Mouse (Mus musculus) monocyte, adult 5-6 weeks (primary cell): ENCODE data around the gene Krt86. TPM values are rescaled to one million over a fixed set of nuclear protein-coding genes. Genes with fewer than 3 reads are reported as not detected.

Source experiments
- ATAC-seq: fragments of 153-309, 156-312 bp; replicated peaks from 2 replicates; pipeline ENCODE4 v1.8.0; 2017; ENCODE audit warnings: mild to moderate bottlenecking; ENCODE audit not compliant: low TSS enrichment, insufficient number of reproducible peaks, severe bottlenecking, poor library complexity, low FRiP score
- total RNA-seq: library from RNA; stranded (forward); fragments of 200-1000, 200-491, 200-594 nt; gene quantifications from 3 replicates; pipeline ENCODE4 v1.2.3, GENCODE M21; 2017

Krt86 gene
- total RNA-seq: 0.11 to 2.1 TPM in 2 of 3 replicates, not detected in the other

GRCm38 (mm10) chr15:101472952-101473528, at the start of gene Krt86:
TSS of gene Krt86 (plus strand) at chr15:101473478.
- 0 out of 2 replicates have a peak, but pooled peaks have one; percentile 44 for ATAC-seq

DNA sequence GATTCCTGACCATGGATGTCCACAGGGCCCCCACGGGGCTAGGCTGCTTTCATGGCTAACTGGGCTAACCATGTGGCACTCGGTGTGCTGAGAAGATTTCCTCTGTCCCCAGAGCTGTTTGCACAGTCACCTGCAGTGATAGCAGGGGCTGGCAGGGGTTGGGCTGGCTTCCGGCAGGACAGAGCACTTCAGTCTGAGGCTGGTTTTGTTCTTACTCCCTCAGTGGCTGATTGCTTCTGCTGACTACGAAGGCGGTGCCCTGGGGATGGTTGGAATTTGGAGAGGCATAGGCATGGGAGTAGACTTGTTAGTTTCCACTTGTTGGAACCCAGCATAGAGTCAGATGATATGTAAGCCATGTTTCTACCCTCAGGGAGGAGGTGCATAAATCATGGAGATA, 48.4 kb upstream of the Krt86 start:
- ATAC-seq: no peak

DNA sequence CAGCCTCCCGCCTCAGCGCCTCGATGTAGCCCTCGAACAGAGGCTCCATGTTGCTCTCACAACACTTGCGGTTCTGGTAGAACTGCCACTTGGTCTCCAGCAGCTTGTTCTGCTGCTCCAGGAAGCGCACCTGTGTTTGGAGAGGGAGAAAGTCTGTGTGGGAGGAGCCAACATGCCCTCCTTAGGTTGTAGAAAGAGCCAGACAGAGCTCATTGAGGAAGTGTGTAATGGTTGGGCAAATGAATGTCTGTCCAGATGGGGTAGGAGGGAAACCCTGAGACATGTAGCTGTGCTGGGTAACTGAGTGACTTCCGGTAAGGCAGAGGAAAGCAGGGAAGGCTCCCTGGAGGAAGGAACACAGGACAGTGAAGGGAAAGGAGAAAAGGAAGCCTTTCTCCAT, 36.7 kb upstream of the Krt86 start:
- ATAC-seq: no peak

DNA sequence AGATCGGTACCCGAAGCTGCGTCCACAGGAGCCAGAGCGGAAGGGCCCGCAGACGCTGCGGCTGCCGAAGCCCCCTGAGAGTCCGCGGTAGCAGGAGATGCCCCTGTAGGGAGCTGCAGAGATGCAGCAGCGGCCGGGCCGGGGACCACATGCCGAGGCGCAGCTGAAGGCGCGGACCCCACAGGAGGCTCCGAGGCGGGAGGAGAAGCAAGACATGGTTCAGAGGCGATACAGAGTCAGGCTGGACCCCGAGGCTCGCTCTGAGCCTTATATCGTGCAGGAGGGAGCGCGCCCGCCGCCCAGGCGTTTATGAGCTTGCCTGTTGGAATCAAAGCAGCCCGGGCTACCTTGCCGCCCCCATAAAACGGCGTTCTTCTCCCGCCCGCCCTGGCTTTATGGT, 34.7 kb upstream of the Krt86 start, which contains the start of gene Krt87:
Gene Krt87, minus strand, starts transcription at position 250 of the 400 bp plus-strand sequence.
- ATAC-seq: no peak

GRCm38 (mm10) chr15:101440837-101441236, 32.4 kb upstream of the Krt86 start:
- no peak for ATAC-seq

DNA sequence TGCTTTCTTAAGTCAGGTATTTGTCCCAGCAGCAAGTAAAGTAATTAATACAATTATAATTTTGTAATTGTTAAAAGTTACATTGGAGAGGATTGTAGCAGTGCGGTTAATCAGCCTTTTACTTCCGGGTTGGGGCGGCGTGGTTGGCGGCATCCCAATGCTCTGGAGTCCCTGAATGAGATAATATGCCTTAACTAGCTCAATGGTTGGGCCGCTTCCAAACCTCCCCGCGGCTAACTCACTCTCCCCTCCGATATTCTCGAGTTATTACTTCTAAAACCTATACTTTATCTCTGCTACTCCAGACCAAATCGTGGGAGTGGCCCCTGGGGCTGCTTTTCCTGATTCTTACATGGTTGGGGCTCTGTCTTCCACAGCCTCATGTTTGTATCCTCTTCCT, 26.7 kb upstream of the Krt86 start:
- ATAC-seq: no peak

DNA sequence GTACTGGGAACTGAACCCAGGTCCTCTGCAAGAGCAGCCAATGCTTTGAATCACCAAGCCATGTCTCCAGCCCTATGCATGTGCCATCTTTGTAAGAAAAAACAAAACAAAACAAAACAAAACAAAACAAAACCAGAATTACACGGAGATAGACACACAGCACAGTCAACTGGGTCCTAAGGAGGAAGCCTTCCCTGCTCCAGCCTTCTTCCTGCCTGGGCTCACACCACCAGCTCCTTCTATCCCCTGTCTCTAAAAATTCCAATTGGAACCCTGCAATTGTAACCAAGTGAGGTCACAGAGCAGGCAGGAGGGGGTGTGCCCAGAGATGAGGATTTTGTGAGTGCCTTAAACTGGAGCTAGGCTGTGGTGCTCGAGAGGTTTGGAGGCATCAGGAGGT, 25.8 kb upstream of the Krt86 start, which contains the start of gene Krt88:
Gene Krt88, plus strand, starts transcription at position 301 of the 400 bp plus-strand sequence.
- ATAC-seq: no peak

- ATAC-seq: peak; percentile 95
Measured at GRCm38 (mm10) chr15:101453093-101453736, 20.1 kb upstream of the Krt86 start.

DNA sequence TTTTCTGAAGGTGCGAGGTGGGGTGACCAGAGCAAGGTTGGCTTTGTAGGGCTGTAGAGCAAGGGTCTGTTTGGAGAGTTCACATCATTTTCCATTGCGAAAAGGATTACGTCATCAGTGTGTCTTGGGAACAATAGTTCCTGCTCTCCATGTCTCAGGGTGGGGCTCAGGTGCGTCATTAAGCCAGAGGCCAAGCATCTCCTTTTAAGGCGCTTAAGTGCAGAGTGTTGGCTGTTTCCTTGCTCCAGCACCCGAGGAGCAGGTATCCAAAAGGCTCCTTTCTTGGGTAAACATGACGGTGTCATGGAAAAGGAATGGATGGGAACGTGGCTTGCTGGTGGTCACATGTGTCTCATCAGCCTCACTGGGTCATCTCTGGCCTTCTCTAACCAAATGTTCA, 18.5 kb upstream of the Krt86 start:
- ATAC-seq: no peak

DNA sequence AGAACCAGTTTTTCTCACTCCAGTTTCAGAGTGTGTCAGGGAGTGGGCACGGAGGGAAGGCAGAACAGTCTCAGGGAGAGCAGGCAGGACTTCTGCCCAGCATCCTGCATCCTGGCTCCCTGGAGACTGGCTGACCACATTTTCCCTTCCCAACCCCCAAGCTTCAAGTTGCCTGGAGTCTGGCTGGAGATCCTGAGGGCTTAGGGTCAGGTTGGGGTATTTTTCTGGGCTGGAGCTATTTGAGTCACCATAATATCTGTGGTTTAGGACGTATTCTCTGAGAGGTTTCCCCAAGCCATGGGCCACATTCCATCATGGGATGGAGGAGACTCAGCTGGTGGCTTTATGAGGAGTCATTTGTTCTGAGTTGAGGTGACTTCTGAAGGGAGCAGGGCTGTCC, 18.0 kb upstream of the Krt86 start:
- ATAC-seq: no peak

DNA sequence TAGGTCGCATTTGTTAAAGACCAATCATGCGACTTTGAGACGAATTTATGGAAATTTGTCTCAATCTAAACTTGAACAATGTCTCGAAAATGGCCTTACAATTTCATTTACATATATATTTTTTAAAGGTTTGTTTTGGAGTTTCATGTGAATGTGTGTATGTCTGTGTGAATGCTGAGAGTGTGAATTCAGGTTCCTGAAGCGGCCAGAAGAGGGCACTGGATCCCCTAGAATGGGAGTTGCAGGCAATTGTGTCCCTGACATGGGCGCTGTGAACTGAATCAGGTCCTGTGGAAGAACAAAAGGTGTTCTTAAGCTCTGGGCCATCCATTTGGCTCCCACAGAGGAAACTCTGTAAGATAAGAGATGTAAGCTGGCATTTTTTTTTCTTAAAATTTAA, 17.4 kb upstream of the Krt86 start:
- no peak for ATAC-seq

- ATAC-seq: no peak
Measured at GRCm38 (mm10) chr15:101458361-101458930, 14.8 kb upstream of the Krt86 start.

DNA sequence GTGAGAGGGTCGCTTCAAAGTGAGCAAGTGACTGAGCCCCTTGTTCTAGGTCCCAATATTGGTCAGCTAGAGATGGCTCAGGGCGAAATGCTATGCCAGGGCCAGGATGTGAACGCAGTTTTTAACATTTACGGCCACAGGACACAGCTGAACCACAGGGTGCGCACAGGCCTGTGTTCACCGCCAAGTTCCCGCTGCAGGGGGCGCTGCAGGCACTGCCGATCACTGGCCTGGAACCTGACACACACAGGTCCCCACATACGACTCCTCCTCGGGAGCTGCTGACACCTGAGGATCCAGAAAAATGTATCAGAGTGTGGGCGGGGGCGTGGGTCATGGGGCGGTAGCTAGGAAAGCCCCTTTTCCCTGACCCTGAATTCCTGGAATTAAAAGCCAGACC, 14.0 kb upstream of the Krt86 start:
- ATAC-seq: no peak

GRCm38 (mm10) chr15:101463651-101464050, 9.6 kb upstream of the Krt86 start, which contains the start of gene Krt81:
TSS of gene Krt81 (minus strand) at chr15:101463751.
- ATAC-seq: no peak

DNA sequence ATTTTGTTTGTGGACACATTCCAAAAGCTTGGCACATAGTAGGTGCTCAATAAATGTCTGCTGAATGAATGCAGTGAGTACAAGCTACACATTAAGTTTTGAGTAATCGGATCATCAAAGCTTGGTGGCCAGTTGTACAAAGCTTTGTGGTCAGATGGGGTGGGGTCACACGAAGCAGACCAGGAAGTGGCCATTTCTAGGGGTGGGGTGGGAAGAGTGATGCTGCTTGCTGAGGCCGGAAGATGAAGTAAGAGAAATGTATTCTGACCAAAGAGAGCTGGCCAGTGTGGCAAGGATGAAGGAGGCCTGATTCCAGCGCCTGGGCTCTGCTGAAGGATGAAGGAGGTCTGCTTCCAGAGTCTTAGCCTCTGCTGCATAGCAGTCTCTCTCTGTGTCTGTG, 4.2 kb upstream of the Krt86 start:
- ATAC-seq: peak; percentile 79

- ATAC-seq: no peak
Measured at GRCm38 (mm10) chr15:101479007-101479665, 5.9 kb downstream of the Krt86 start.

DNA sequence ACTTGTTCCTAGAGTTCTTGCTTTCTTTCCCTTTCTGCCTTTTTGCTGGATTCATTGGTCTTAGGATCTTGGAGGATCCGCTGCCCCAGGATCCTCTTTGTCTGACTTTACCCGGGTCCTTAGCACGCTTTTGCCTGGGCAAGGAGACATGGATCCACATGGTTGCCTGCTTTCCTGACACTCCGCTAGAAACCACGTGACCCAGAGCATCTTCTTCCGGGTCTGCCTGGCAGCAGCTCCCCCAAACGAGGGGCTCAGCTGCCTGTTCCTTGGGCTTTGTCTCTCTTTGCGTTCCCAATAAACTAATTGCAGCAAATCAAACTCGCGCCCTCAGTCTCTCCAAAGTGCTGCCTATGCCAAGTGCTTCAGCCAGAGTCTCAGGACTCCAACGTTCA, 6.4 kb downstream of the Krt86 start:
- no peak for ATAC-seq

- ATAC-seq: no peak
Measured at GRCm38 (mm10) chr15:101482056-101482455, 8.8 kb downstream of the Krt86 start.

DNA sequence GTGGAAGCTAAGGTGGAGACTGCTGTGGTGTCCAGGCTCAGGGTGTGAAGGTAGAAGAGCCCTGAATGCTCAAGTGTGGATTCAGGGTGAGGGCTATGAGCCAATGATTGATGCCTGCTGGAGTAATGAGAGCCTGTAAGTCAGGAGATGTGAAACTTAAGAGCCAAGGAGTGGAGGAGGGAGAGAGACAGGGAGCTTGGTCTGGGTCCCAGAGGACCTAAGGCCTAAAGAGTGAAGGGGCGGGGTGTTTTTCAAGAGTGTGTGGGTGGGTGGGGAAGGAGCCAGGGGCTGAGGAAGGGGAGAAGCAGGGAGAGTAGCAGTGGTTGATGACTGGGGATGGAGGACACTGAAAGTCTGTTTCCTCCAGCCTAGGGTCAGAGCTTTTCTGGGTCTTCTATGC, 10.4 kb downstream of the Krt86 start:
- ATAC-seq: no peak

DNA sequence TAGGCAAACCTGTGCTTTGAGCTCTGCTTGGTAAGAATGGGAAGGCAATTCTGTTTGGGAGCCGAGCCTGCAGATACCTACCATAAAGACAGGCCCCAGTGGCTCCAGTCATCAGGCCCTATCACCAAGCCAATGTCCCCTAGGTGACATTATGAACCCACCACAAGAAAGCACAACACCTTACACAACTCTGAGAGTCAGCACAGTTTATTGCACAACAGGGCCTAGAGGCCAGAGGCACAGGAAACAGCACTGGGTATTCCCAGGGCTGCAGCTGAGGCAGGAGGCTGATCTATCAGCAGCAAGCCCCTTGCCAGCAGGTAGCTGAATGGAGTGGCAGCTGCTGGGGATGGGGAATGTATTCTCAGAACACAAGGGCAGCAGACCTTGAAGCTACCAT, 11.7 kb downstream of the Krt86 start:
- ATAC-seq: no peak
